Mouse (Mus musculus) cerebellum, adult 9-10 months (tissue): Measurements from ENCODE around the gene Mtfp1.

Source experiments
- DNase-seq: peaks from one replicate; pipeline ENCODE4 v3.0.0; 2022

Mtfp1 gene

GRCm38 (mm10) chr11:4078267-4078933, 16.8 kb downstream of the Mtfp1 start:
- DNase-seq = no peak

GRCm38 (mm10) chr11:4076633-4077032, 18.6 kb downstream of the Mtfp1 start:
- DNase-seq = no peak

- no peak for DNase-seq
Measured at GRCm38 (mm10) chr11:4069664-4070063, 25.6 kb downstream of the Mtfp1 start.

GRCm38 (mm10) chr11:4064627-4065122, 30.6 kb downstream of the Mtfp1 start, which contains the start of gene Sec14l3:
Sec14l3 (plus strand) TSS chr11:4064841.
- DNase-seq = no peak

GRCm38 (mm10) chr11:4062981-4063380, 32.3 kb downstream of the Mtfp1 start:
- no peak for DNase-seq

- DNase-seq = no peak
Measured at GRCm38 (mm10) chr11:4062523-4062922, 32.7 kb downstream of the Mtfp1 start.

- DNase-seq = no peak
Measured at GRCm38 (mm10) chr11:4060866-4061575, 34.2 kb downstream of the Mtfp1 start.

GRCm38 (mm10) chr11:4053586-4053985, 41.7 kb downstream of the Mtfp1 start:
- peak; percentile 67 for DNase-seq

- DNase-seq = no peak
Measured at GRCm38 (mm10) chr11:4048438-4048837, 46.8 kb downstream of the Mtfp1 start.

- DNase-seq = no peak
Measured at GRCm38 (mm10) chr11:4047766-4048165, 47.5 kb downstream of the Mtfp1 start.

- DNase-seq = no peak
Measured at GRCm38 (mm10) chr11:4046526-4046925, 48.7 kb downstream of the Mtfp1 start.

GRCm38 (mm10) chr11:4043081-4043480, 52.2 kb downstream of the Mtfp1 start:
- DNase-seq = no peak
